Mouse (Mus musculus) layer of hippocampus, adult 9-11 months (tissue): ENCODE measurements at regions not wholly inside any gene's neighbourhood (a gene's known extent, or its start where the extent isn't known, plus 50 kb on each side); places are given as distances from the start of the nearest gene placed in this dataset.
"Not testable (repeated sequence)": the region's sequence is repeated elsewhere in the genome, so short reads cannot be mapped to it uniquely, and the experiment has no call there.

ENCODE experiments used
- DNase-seq: peaks from one replicate; pipeline ENCODE4 v3.0.0; 2022

- no peak for DNase-seq
These were observed 215.6 kb upstream of the Stxbp5 start for GRCm38 (mm10) chr10:10116442-10116841.

- DNase-seq = no peak
These were observed 212.4 kb upstream of the Stxbp5 start for GRCm38 (mm10) chr10:10113256-10113655.

- DNase-seq = no peak
These were observed 210.2 kb upstream of the Stxbp5 start for GRCm38 (mm10) chr10:10111055-10111454.

GRCm38 (mm10) chr10:10109867-10110266, 209.0 kb upstream of the Stxbp5 start:
- no peak for DNase-seq

GRCm38 (mm10) chr10:10107123-10107525, 206.2 kb upstream of the Stxbp5 start:
- DNase-seq = peak; percentile 92

GRCm38 (mm10) chr10:10106646-10107045, 205.8 kb upstream of the Stxbp5 start:
- DNase-seq = no peak

GRCm38 (mm10) chr10:10101641-10102040, 200.8 kb upstream of the Stxbp5 start:
- no peak for DNase-seq

- DNase-seq = no peak
These were observed 197.6 kb upstream of the Stxbp5 start for GRCm38 (mm10) chr10:10098521-10098920.

- DNase-seq = no peak
These were observed 193.2 kb upstream of the Stxbp5 start for GRCm38 (mm10) chr10:10094113-10094512.

GRCm38 (mm10) chr10:10093713-10094112, 192.8 kb upstream of the Stxbp5 start:
- peak; percentile 59 for DNase-seq

- DNase-seq = no peak
These were observed 185.1 kb upstream of the Stxbp5 start for GRCm38 (mm10) chr10:10085934-10086333.

GRCm38 (mm10) chr10:10070146-10070545, 169.3 kb upstream of the Stxbp5 start:
- no peak for DNase-seq

- DNase-seq = not testable (repeated sequence)
These were observed 168.8 kb upstream of the Stxbp5 start for GRCm38 (mm10) chr10:10069704-10070103.

- no peak for DNase-seq
These were observed 145.9 kb upstream of the Stxbp5 start for GRCm38 (mm10) chr10:10046753-10047152.

GRCm38 (mm10) chr10:10046318-10046717, 145.4 kb upstream of the Stxbp5 start:
- no peak for DNase-seq

GRCm38 (mm10) chr10:10009244-10009643, 108.4 kb upstream of the Stxbp5 start:
- DNase-seq = no peak

- DNase-seq = no peak
These were observed 97.7 kb upstream of the Stxbp5 start for GRCm38 (mm10) chr10:9998621-9999020.

GRCm38 (mm10) chr10:9996211-9996610, 95.3 kb upstream of the Stxbp5 start:
- no peak for DNase-seq

- no peak for DNase-seq
These were observed 91.9 kb upstream of the Stxbp5 start for GRCm38 (mm10) chr10:9992798-9993197.

- DNase-seq = no peak
These were observed 84.5 kb upstream of the Stxbp5 start for GRCm38 (mm10) chr10:9985407-9985806.

GRCm38 (mm10) chr10:9976424-9976823, 75.5 kb upstream of the Stxbp5 start:
- DNase-seq = peak; percentile 13
